Mouse (Mus musculus) retina, postnatal 1 day (tissue): ENCODE data around the gene Prpf18.
A peak's percentile ranks its signal among the peaks of the same experiment; 100 is the strongest.
"Not testable (repeated sequence)": the region's sequence is repeated elsewhere in the genome, so short reads cannot be mapped to it uniquely, and the experiment has no call there.

Experiments
- DNase-seq: peaks from one replicate; pipeline ENCODE4 v3.0.0-alpha.2; 2012

Gene Prpf18

GRCm38 (mm10) chr2:4614276-4614929 is 37.5 kb downstream of the Prpf18 start:
- not testable (repeated sequence) for DNase-seq

DNA sequence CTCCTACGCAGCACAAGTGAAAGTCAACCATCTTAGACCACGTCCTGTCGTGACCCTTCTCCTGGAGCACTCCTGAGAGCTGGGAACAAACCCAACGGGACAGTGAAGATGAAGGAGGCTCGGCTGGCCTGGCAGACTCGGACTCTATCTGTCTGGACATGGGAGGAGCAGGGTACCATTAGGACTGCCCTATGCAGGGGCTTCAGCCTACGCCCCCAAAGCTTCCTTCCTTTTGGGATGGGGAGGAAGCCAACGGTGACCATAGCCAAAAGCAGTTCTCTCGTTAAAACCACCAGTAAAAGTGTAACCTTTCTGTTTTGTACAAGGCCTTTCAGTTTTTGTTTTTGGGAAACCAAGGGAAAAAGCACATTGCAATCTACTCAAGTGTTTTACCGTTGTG is 40.2 kb downstream of the Prpf18 start:
- DNase-seq: no peak

DNA sequence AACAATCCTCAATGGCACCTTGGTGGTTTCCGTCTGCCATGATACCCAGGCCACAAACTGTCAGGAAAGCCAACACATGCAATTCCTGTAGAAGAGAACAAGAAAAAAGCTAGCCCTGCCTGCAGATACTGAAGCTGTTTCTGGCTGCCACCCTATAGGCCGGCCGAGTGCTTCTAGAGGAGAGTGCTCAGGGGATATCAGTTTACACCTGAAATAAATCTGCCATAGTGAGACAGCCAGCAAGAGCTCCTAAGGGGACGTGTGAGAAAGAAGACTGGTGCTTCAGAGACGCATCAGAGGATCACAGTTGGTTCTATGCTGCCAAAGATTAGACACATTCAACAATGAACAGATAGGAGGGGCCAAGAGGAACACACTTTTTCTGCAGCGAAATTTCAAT is 40.6 kb downstream of the Prpf18 start:
- no peak for DNase-seq

- DNase-seq: no peak
These were observed 42.5 kb downstream of the Prpf18 start for GRCm38 (mm10) chr2:4609433-4609832.

DNA sequence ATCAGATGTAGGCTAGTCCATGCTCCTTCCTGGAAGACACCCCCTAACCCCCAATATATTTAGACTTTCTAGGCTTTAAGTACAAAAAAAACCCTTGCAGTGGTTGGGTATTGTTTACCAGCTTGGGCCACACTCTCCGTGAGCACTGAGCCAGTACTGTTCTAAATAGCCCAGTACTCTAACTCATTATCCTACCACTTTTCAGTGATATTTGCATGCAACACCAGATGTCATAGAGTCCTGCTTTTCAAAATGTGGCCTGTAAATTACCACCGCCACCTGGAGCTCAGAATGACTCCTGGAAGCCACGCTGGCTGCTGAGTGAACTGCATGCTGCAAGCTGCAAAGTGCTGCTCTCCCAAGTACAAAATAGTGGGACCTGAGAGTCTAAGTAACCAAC is 43.7 kb downstream of the Prpf18 start:
- no peak for DNase-seq

DNA sequence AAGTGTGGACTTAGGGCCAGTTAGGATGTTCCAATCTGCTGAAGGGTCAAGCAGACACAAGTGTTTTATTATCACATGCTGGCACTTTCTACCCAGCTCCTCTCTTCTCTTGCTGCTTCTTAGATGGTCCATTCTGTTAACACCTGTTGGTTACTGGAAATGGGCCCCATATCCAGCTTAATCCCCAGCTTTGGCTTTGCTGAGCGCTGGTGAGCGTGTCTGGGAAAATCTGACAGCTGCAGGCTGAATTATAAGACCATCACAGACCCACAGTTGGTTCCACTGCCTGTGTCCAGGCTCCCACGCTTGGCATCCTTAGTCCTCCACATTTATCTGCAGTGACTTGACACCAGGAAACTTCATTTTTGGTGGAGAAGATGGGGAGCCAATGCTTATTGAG is 45.4 kb downstream of the Prpf18 start:
- DNase-seq: peak; percentile 60

DNA sequence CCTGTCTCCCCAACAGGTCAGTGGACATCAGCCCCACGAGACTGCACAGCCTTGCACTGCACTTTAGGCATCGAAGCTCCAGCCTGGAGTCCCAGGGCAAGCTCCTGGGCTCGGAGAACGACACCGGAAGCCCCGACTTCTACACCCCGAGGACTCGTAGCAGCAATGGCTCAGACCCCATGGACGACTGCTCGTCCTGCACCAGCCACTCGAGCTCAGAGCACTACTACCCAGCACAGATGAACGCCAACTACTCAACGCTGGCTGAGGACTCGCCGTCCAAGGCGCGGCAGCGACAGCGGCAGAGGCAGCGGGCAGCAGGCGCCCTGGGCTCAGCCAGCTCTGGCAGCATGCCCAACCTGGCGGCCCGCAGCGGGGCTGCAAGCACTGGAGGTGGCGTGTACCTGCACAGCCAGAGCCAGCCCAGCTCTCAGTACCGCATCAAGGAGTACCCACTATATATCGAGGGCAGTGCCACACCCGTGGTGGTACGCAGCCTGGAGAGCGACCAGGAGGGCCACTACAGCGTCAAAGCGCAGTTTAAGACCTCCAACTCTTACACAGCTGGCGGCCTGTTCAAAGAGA is 48.5 kb downstream of the Prpf18 start:
- DNase-seq: no peak

DNA sequence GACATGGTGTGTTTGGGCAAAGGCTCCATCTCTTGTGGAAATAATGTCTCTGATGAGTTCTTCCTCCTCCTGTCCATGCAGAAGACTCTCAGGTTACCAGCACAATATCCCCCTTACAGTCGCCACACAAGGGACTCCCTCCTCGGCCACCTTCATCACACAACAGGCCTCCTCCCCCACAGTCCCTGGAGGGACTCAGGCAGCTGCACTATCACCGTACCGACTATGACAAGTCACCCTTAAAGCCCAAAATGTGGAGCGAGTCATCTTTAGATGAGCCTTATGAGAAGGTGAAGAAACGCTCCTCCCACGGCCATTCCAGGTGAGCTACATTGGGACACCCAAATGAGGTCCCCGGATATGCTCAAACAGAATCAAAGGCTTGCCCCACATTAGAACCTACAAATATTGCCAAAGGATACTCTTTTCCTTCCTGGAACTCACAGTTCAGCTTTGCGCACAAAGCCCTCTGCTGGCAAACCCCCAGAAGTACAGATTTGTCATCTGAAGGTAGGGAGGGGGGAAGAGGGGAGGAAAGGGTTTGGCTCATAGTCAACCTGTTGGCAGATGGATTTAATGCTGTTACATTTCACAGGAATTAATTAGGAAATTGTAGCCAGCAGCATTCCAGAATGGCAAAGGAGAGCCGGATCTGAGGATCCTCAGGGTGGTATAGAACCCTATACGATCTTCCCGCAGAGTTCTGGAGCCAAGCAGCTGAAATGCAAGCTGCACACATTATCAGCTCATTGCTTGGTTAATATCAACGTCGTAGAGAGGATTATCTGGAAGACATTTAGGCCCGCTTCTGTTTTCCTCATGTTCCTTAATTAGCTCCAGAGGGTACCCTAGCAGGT is 50.7 kb downstream of the Prpf18 start:
- DNase-seq: peak; percentile 79

GRCm38 (mm10) chr2:4596992-4597391 is 54.9 kb downstream of the Prpf18 start:
- DNase-seq: no peak

DNA sequence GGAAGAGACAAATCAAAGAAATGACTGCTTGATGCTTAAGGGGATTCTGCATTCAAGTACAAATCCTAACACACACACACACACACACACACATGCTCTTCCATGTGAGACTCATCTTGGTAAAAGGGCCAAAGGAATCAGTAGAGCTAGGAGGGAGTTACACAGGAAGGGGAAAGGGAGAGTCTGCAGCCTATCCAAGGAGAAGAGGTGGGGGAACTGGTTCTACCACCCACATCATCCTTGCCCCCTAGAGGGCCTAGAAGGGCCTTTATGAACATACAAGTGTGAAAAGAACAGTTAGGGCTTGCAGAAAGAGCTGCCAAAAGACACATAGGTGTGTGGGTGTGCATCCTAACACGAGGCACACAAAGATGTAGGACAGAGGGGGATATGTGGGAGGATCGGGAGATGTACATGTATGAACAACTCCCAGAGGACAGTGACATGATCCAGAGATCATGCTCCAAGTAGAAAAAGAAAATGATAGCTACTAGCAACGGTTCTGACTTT is 58.0 kb downstream of the Prpf18 start:
- DNase-seq: no peak

DNA sequence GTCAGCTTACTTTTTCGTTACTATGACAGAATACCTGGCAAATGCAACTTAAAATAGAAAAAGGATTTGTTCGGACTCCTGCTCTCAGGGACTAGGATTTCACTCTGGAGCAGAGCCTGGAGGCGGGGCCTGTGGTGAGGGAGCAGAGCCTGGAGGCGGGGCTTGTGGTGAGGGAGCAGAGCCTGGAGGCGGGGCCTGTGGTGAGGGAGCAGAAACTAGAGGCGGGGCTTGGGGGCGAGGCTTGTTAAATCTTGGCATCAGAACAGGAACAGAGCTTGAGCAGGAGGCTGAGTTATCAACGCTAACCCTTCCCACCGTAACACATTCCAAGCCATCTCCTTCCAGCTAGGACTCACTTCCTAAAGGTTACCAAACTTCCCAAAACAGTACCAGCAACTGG is 58.5 kb downstream of the Prpf18 start:
- peak; percentile 85 for DNase-seq

DNA sequence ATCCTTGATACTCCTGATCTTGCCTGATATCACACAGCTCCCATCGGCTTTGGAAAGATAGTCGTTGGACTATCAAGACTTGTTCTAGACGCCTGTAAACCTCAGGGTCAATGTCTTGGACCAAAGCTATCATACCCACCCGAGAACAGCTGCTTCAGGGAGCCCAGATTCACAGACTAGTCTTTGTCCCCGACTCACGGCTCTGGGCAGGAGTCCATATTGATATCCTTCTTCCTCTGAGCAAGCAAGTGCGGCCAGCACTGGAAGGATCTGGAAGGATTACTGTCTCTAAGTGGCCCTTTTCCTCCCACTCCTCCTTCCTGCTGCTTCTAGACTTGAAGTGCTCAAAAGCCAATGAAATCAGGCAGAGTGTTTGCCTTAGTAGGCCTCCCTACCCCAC is 59.2 kb downstream of the Prpf18 start:
- DNase-seq: no peak

DNA sequence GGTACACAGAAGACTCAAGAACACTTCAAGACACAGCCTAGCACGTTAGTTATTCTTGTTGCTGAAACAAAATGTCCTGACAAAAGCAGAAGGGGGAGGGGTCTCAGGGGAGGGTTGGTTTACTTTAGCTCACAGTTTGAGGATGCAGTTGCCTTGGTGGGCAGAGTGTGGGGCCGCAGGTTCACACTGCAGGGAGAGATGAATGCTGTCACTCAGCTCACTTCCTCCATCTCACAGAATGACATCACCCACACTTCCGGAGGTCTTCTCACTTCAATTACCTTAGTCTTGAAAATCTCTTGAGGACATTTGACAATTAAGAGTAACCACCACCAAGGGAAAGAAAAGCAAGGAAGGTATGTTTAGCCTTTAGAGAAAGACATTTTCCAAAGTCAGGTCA is 60.3 kb downstream of the Prpf18 start:
- no peak for DNase-seq

DNA sequence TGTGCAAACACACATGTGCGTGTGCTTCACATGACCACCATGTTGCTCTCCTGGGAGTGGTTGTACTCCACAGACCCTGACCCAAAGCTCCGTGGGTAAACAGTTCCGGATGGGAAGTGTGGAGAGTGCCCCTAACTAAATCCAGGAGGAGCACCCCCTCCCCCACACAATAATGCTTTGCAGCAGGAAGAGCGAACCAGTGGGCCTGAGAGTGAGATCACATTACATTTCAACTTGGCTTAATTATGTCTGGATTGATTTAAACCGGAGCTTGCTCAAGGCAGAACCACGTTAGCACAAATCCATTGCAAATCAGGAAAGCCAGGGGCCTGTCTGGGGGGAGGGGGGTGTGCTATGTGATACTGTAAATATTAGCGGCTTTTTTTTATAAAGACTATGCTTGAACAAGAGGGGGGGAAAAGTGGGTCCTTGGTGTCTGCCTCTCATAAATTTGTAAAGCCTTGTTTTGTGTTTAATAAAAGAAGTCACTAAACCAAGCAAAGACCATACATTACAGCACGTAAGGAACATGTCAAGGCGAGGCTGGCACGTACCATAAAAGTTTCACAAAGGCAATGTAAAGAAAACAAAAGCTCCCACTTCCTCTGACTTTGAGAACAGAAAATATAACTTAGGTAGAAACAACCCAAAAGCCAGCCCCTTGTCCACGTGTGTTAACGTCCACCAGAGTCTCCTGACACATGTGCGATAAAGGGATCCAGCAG is 64.1 kb downstream of the Prpf18 start:
- peak; percentile 22 for DNase-seq

- DNase-seq: no peak
These were observed 65.7 kb downstream of the Prpf18 start for GRCm38 (mm10) chr2:4586245-4586644.

DNA sequence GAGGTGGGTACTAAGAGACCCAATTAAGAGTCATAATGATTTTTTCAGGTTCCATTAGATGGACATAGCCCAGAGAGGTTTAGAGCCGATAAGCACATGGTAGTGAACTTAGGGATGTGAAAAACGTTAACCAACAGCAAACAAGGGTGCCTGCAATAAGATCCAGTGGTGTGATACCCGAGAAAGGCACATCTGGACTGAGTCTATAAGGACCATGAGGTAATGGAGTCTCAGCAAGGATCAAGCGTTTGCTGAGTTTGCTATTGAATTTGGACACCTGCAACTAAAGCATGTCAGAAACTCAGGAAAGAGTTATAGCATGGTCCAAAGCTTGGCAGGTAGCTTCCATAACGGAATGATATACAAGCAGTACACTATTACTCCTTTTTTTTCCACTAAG is 67.7 kb downstream of the Prpf18 start:
- DNase-seq: no peak

GRCm38 (mm10) chr2:4582930-4583329 is 69.0 kb downstream of the Prpf18 start:
- DNase-seq: no peak

DNA sequence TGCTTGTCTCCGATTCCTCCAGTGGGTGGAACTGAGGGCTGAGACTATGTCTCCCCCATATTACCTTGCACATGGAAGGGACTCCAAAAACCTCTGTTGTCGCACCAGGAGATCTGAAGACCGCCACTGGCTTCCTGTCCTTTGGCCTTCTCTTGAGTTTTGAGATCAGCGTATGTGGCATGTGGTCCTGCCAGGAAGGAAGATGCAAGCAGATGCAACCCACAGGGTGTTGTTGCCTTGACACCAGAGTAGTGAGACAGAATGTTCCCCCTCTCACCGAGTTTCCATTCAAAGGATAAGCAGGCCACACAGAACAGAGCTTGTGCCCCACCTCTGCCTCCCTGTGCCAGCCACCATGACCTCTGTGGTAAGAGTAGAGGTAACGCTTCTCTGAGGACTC is 71.2 kb downstream of the Prpf18 start:
- DNase-seq: no peak

GRCm38 (mm10) chr2:4579357-4580068 is 72.4 kb downstream of the Prpf18 start:
- DNase-seq: no peak

GRCm38 (mm10) chr2:4578291-4578690 is 73.6 kb downstream of the Prpf18 start:
- no peak for DNase-seq

DNA sequence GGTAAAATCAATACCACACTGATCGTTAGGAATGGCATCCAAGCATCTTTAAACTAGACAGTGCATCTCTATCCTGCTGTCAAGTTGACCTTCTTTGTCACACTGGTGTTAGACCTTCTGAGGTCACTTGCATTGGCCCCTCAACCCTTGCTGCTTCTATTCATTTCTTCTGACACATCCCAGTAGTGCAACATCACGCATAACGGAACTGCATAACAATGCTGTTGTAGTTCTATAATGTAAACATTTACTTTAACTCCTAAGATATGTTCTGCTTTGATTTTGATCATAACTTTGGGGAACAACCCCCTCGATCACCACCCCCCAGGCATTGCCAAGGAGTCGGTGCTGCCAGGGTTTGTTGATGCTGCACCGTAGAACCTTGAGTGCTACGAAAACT is 75.9 kb downstream of the Prpf18 start:
- no peak for DNase-seq

- DNase-seq: no peak
These were observed 76.8 kb downstream of the Prpf18 start for GRCm38 (mm10) chr2:4575163-4575562.

GRCm38 (mm10) chr2:4574251-4574650 is 77.7 kb downstream of the Prpf18 start:
- DNase-seq: no peak
